Mouse (Mus musculus): Measurements from ENCODE around the gene Cacng5. TPM values are rescaled to one million over a fixed set of nuclear protein-coding genes. Genes with fewer than 3 reads are reported as not detected.
A peak's percentile ranks its signal among the peaks of the same experiment; 100 is the strongest.

The Cacng5 gene
- polyA plus RNA-seq (2014; fragmentation: Nextera tagmentation; extraction: Ambion mirVana) = 0.07 and 0.14 TPM in 2 replicates

DNA sequence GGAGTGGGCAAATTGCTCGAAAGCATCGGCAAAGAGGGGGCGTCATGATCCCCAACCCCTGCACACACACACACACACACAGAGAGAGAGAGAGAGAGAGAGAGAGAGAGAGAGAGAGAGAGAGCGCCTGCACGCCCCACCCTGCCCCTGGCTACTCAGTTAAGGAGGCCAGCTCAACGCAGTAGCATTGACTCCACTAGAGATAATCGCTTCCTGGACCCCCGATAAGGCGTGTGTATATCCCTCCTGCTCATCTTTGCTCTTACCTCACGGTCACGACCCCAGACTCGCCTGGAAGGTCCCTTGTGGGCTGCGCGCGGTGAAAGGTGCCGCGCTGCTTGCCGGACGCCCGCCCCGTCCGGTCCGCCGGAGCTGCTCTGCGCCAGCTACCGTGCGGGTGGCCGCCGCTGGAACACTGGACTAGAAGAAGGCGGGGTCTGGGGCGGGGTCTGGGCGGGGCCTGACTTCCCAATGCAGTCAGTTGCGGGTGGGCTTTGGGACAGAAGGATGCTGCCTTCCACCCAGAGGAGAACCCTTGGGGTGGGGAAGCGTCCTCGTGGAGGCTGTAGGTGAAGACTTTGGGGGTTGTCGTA, at the start of gene Cacng5:
Gene Cacng5 (minus strand): TSS at position 422 of the 593 bp plus-strand sequence.
- DNase-seq (ENCODE audit: low spot score) = peak; percentile 68

GRCm38 (mm10) chr11:107957566-107958350, 42.9 kb upstream of the Cacng5 start:
- H3K9me3 ChIP-seq (ENCODE audit: control insufficient read depth, low read length) = no peaks in the 10 kb centered on the region; the same call in 1 of the 2 replicates
- WGBS = 76% methylated on average over 13 of the region's 13 CpGs
- no peaks in the 10 kb centered on the region for H3K4me1 ChIP-seq (ENCODE audit: control insufficient read depth, insufficient read depth, low read length)
- H3K4me3 ChIP-seq (ENCODE audit: low read depth, low read length) = no peak overlapping the region
- no peaks in the 10 kb centered on the region for H3K36me3 ChIP-seq (ENCODE audit: control insufficient read depth, insufficient read depth, low read length)
- no peak overlapping the region for H3K9ac ChIP-seq (ENCODE audit: low read length)
- DNase-seq (ENCODE audit: low spot score) (no peak), ATAC-seq (ENCODE audit: insufficient number of reproducible peaks, low FRiP score, low TSS enrichment, low read depth) (no peak)
- no peak overlapping the region for H3K4me2 ChIP-seq (ENCODE audit: low read depth, severe bottlenecking)
- no peaks in the 10 kb centered on the region for H3K27me3 ChIP-seq (ENCODE audit: control insufficient read depth, insufficient read depth, low read length)
- no peak overlapping the region for H3K27ac ChIP-seq (replicated peaks; ENCODE audit: low read depth, low read length)

More for the DNA sequence above, at the start of gene Cacng5:
- H3K27me3 ChIP-seq (ENCODE audit: control insufficient read depth, insufficient read depth, low read length) = peaks cover 14% of the 10 kb centered on the region
- H3K9me3 ChIP-seq (ENCODE audit: control insufficient read depth, low read length) = no peaks in the 10 kb centered on the region
- no peak within 1 kb of the TSS for H3K9ac ChIP-seq (ENCODE audit: low read length)
- no peak within 1 kb of the TSS for H3K27ac ChIP-seq (replicated peaks; ENCODE audit: low read depth, low read length)
- H3K4me3 ChIP-seq (ENCODE audit: low read depth, low read length) = 0 out of 2 replicates have a peak within 1 kb of the TSS, but pooled peaks have one; percentile 21
- H3K4me1 ChIP-seq (ENCODE audit: control insufficient read depth, insufficient read depth, low read length) = no peaks in the 10 kb centered on the region
- 6% methylated on average over 34 of the region's 36 CpGs for WGBS
- H3K36me3 ChIP-seq (ENCODE audit: control insufficient read depth, insufficient read depth, low read length) = no peaks in the 10 kb centered on the region
- peak within 1 kb of the TSS; percentile 42 for H3K4me2 ChIP-seq (ENCODE audit: low read depth, severe bottlenecking)
- no peak for ATAC-seq (ENCODE audit: insufficient number of reproducible peaks, low FRiP score, low TSS enrichment, low read depth)

GRCm38 (mm10) chr11:107955191-107956062, 40.6 kb upstream of the Cacng5 start:
- no peak for DNase-seq (ENCODE audit: low spot score)
- no peaks in the 10 kb centered on the region; the same call in 1 of the 2 replicates for H3K9me3 ChIP-seq (ENCODE audit: control insufficient read depth, low read length)
- no peak for ATAC-seq (ENCODE audit: insufficient number of reproducible peaks, low FRiP score, low TSS enrichment, low read depth)
- H3K36me3 ChIP-seq (ENCODE audit: control insufficient read depth, insufficient read depth, low read length) = no peaks in the 10 kb centered on the region
- 91% methylated on average over 10 of the region's 10 CpGs for WGBS
- no peaks in the 10 kb centered on the region for H3K4me1 ChIP-seq (ENCODE audit: control insufficient read depth, insufficient read depth, low read length)
- H3K27ac ChIP-seq (replicated peaks; ENCODE audit: low read depth, low read length) = no peak overlapping the region
- H3K9ac ChIP-seq (ENCODE audit: low read length) = no peak overlapping the region
- H3K4me3 ChIP-seq (ENCODE audit: low read depth, low read length) = no peak overlapping the region
- H3K27me3 ChIP-seq (ENCODE audit: control insufficient read depth, insufficient read depth, low read length) = no peaks in the 10 kb centered on the region
- H3K4me2 ChIP-seq (ENCODE audit: low read depth, severe bottlenecking) = no peak overlapping the region

- Histone ChIP-seq H3K27me3 (ENCODE audit: control insufficient read depth, insufficient read depth, low read length) (no peaks in the 10 kb centered on the region), H3K27ac (replicated peaks; ENCODE audit: low read depth, low read length) (no peak overlapping the region), H3K4me3 (ENCODE audit: low read depth, low read length) (no peak overlapping the region), H3K4me2 (ENCODE audit: low read depth, severe bottlenecking) (no peak overlapping the region), H3K9me3 (ENCODE audit: control insufficient read depth, low read length) (no peaks in the 10 kb centered on the region), H3K9ac (ENCODE audit: low read length) (no peak overlapping the region), H3K4me1 (ENCODE audit: control insufficient read depth, insufficient read depth, low read length) (no peaks in the 10 kb centered on the region), H3K36me3 (ENCODE audit: control insufficient read depth, insufficient read depth, low read length) (no peaks in the 10 kb centered on the region)
- WGBS = 91% methylated on average over 11 of the region's 11 CpGs
- ATAC-seq (ENCODE audit: insufficient number of reproducible peaks, low FRiP score, low TSS enrichment, low read depth) (no peak), DNase-seq (ENCODE audit: low spot score) (no peak)
Observed at GRCm38 (mm10) chr11:107951431-107951830, 36.6 kb upstream of the Cacng5 start.

DNA sequence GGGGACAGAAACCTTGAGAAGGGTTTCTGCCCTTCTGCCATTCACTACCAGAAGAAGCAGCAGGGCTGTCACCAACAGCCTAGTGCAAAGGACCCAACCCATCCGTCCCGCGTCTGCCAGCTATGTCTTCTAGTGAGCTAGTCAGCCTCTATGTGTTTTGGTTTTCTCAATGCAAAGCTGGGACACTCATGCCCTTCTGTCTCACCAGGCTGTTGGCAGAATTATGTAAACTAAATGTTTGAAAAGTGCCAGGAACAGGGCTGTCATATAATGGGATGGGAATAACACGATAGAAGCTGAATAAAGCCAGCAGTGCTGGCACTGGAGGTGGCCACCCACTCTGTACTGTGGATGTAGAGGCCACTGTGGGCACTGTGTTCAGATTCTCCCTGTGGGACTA, 35.8 kb upstream of the Cacng5 start:
- no peaks in the 10 kb centered on the region for H3K9me3 ChIP-seq (ENCODE audit: control insufficient read depth, low read length)
- H3K36me3 ChIP-seq (ENCODE audit: control insufficient read depth, insufficient read depth, low read length) = no peaks in the 10 kb centered on the region
- H3K4me3 ChIP-seq (ENCODE audit: low read depth, low read length) = no peak overlapping the region
- ATAC-seq (ENCODE audit: insufficient number of reproducible peaks, low FRiP score, low TSS enrichment, low read depth) (no peak), DNase-seq (ENCODE audit: low spot score) (no peak)
- no peak overlapping the region for H3K4me2 ChIP-seq (ENCODE audit: low read depth, severe bottlenecking)
- no peaks in the 10 kb centered on the region for H3K27me3 ChIP-seq (ENCODE audit: control insufficient read depth, insufficient read depth, low read length)
- WGBS = 95% methylated on average over 4 of the region's 4 CpGs
- no peak overlapping the region for H3K9ac ChIP-seq (ENCODE audit: low read length)
- H3K4me1 ChIP-seq (ENCODE audit: control insufficient read depth, insufficient read depth, low read length) = no peaks in the 10 kb centered on the region
- H3K27ac ChIP-seq (replicated peaks; ENCODE audit: low read depth, low read length) = no peak overlapping the region

- Histone ChIP-seq H3K27me3 (ENCODE audit: control insufficient read depth, insufficient read depth, low read length) (no peaks in the 10 kb centered on the region), H3K4me3 (ENCODE audit: low read depth, low read length) (no peak overlapping the region), H3K9me3 (ENCODE audit: control insufficient read depth, low read length) (no peaks in the 10 kb centered on the region), H3K9ac (ENCODE audit: low read length) (no peak overlapping the region), H3K36me3 (ENCODE audit: control insufficient read depth, insufficient read depth, low read length) (no peaks in the 10 kb centered on the region), H3K4me2 (ENCODE audit: low read depth, severe bottlenecking) (no peak overlapping the region), H3K4me1 (ENCODE audit: control insufficient read depth, insufficient read depth, low read length) (no peaks in the 10 kb centered on the region), H3K27ac (replicated peaks; ENCODE audit: low read depth, low read length) (no peak overlapping the region)
- DNase-seq (ENCODE audit: low spot score) (no peak), ATAC-seq (ENCODE audit: insufficient number of reproducible peaks, low FRiP score, low TSS enrichment, low read depth) (no peak)
- WGBS = 88% methylated on average over 9 of the region's 9 CpGs
Observed at GRCm38 (mm10) chr11:107950211-107950610, 35.4 kb upstream of the Cacng5 start.

DNA sequence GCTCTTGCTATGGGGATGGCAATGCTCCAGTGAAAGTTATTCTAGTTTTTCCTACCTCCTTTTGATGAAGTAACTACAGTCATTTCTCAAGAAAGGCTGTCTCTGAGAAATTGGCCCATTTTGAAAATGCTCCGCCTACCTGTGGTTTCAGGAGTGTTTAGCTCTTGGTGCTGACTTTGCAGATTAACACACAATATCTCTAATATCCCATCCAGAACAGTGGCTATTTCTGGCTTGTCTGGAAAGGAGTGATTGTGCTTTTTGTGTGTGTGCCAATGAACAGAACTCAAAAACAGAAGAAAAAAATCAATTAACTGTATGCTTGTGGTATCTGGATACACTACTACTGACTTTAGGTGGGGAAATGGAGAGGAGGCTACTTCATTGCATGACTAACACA, 33.1 kb upstream of the Cacng5 start:
- Histone ChIP-seq H3K9ac (ENCODE audit: low read length) (no peak overlapping the region), H3K27ac (replicated peaks; ENCODE audit: low read depth, low read length) (no peak overlapping the region), H3K27me3 (ENCODE audit: control insufficient read depth, insufficient read depth, low read length) (no peaks in the 10 kb centered on the region), H3K4me1 (ENCODE audit: control insufficient read depth, insufficient read depth, low read length) (no peaks in the 10 kb centered on the region), H3K36me3 (ENCODE audit: control insufficient read depth, insufficient read depth, low read length) (no peaks in the 10 kb centered on the region), H3K4me3 (ENCODE audit: low read depth, low read length) (no peak overlapping the region), H3K4me2 (ENCODE audit: low read depth, severe bottlenecking) (no peak overlapping the region), H3K9me3 (ENCODE audit: control insufficient read depth, low read length) (no peaks in the 10 kb centered on the region)
- WGBS = 94% methylated on average over 1 of the region's 1 CpGs
- ATAC-seq (ENCODE audit: insufficient number of reproducible peaks, low FRiP score, low TSS enrichment, low read depth) (no peak), DNase-seq (ENCODE audit: low spot score) (no peak)

DNA sequence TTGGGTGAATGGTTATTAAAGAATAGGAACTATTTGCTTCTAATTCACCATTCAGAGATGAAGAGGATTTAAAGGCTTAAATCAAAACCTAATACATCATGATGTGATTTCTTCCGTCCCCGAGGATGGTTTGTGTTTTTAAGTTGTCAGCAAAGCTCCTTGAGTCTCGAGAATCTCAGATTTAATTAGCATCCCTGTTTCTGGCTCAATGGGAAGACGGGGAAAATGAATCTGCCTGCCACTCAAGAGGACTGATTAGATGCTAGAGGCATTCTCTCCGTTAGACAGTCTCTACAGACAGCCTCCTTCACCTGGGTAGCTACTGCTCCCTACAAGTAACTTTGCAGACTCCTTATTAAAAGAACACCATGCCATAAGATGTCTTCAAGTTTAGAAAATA, 32.0 kb upstream of the Cacng5 start:
- Histone ChIP-seq H3K4me1 (ENCODE audit: control insufficient read depth, insufficient read depth, low read length) (no peaks in the 10 kb centered on the region), H3K9ac (ENCODE audit: low read length) (no peak overlapping the region), H3K27me3 (ENCODE audit: control insufficient read depth, insufficient read depth, low read length) (no peaks in the 10 kb centered on the region), H3K4me2 (ENCODE audit: low read depth, severe bottlenecking) (no peak overlapping the region), H3K27ac (replicated peaks; ENCODE audit: low read depth, low read length) (no peak overlapping the region), H3K4me3 (ENCODE audit: low read depth, low read length) (no peak overlapping the region), H3K36me3 (ENCODE audit: control insufficient read depth, insufficient read depth, low read length) (no peaks in the 10 kb centered on the region), H3K9me3 (ENCODE audit: control insufficient read depth, low read length) (no peaks in the 10 kb centered on the region)
- DNase-seq (ENCODE audit: low spot score) (no peak), ATAC-seq (ENCODE audit: insufficient number of reproducible peaks, low FRiP score, low TSS enrichment, low read depth) (no peak)
- 76% methylated on average over 5 of the region's 5 CpGs for WGBS
